Mouse (Mus musculus) ovary, postnatal 36 days (tissue): ENCODE results near the gene Bcar3.
A peak's percentile ranks its signal among the peaks of the same experiment; 100 is the strongest.

Experiments used
- DNase-seq: peaks from one replicate; pipeline ENCODE4 v3.0.0; 2022; ENCODE audit warnings: low spot score, mixed read lengths

The Bcar3 gene

DNA sequence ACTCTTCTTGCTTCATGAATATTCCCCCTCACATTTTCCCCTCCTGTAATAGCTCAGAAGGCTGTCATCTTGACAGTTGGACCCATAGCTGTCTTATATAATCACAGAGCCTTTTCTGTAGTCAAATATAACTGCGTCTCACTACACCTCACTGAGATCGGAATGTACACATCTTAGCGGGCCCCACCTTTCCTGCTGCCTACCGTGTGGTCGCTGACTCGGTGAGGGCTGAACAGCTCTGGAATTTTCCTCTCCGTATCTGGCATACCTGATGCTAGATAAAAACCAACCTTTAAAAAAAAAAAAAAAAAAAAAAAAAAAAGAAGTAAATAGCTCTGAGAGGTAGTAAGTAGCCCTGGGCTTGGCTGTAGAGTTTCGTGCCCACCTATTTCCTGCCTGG lies 164.8 kb downstream of the Bcar3 start:
- DNase-seq: no peak

DNA sequence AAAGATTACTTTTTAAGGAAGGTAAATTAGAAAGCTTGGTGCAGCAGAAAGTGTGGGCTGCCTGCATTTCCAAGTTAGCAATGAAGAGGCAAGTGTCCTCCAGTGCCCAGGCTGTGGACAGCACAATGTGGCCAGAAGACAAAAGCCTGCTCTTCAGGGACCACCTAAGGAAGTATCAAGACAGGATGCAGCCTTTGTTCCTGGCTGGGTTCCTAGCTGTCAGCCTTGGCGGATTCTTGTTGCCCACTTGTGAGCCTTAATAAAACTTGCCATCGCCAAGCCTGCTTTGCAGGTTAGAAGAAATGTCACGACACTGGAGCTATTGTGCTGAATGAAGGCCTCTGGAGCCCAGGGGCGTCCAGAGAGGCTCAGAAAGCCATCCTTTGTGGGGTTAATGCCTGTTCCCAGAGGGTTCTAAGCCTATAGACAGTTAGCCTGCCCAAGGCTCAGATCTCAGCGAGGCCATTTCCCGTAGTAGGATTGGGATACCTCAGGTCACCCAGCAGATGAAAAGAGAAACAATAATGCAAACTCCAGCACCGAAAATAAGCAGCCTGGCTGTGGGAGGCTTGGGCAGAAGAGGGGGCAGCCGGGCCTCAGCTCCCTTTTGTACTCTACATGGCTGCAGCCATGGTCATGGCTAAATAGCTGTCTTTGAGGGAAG lies 167.0 kb downstream of the Bcar3 start:
- no peak for DNase-seq

DNA sequence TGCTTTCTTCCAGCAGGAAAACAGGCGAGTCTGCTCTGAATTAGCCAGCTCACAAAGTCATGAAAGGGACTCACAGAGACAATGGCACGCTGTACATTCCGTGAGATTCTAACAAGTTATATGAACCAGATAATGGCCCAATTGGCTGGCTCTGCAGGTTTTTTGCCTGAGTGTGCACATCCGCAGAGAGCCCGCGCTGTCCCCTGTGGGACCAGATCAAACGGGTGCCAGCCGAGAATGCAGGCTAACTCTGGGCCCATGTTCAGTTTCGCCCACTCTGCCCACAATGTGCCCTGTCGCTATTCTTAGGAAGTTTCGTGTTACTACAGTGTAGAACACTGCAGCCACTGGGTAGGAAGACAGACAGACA lies 167.6 kb downstream of the Bcar3 start:
- DNase-seq: no peak

DNA sequence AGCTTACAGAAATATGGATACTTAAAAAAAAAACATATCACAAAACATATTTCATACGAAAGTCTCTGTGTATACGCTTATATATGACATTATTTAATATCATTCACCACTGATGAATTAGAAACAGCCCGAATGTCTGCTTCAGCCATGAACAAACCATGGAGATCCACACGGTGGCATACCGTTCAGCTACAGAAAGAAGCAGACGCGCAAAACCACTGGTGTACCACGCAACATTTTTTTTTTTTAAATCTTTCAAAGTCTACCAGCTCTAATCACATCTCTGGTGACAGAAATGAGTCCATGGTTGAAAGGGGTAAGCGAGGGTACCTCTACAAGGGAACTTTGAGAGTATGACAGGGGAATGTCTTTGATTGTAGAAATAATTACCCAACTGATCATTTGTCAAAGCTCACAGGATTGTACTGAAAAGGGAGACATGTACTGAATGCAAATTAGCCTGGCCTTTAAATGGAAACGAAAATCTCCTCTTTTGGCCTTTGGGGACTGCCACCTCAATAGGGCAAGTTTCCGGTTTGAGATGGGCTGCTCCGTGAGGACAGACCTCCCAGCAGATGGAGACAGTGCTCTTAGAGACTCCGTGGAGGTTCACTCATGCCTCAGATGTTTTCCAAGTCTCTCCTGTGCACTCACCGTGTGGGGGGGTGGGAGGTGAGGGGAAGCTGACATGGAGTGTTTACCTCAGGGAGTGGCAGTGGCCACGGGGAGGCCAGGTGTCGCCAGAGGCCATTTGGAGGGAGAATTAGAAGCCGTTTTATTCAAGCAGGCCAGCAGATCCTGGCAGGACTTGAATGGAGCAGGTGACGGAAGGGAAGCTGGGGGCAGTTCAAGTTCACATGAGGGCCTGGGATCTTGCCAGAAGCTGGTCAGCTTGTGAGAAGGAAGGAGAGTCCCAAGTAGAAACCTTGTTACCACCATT lies 168.3 kb downstream of the Bcar3 start:
- DNase-seq: no peak

DNA sequence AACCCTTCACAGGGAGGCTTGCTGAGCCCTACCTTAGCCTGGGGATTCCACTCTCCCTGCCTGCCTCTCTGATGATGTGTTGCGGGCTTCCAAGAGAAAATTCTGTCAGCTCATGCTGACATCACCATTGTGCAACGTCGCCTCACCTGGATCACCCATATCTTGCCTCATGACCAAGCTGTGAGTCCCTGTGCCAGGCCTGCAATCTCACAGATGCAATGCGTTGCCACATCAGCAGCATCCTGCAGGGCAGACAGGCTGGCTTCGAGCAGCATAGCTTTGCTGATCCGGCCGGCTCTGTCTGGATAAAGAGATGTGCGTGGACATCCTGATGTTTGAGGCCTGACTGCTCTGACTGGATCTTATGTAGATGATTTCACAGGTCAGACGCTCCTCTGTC lies 169.2 kb downstream of the Bcar3 start:
- DNase-seq: no peak

DNA sequence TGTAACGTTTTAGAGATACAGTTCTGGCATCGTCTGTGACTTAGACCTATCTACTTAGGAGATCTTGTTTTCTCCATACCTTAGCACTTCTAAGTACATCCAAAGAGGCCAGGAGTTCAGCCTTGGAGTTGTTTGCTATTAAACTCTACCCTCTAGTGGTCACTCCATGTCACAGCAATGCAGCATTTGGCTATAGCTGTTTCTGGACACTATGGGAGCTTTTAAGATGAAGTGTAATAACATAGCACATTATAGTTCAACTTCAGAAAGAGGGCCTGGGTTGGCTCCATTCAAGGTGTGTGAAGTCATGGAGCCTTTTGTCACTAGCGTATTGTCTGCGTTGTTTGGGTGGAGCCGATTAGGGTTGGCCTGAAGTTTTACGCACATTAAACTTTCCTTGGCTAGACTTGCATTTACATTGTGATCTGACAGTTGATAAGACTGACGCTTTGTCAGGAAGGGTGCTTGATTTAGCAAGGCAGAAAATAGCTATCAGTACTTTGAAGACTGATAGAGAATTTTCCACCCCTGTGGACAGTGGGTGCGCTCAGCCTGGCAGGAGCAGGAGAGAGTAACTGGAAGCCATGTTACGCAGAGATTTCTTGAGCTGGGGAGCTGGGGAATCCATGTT lies 172.3 kb downstream of the Bcar3 start:
- DNase-seq: no peak

DNA sequence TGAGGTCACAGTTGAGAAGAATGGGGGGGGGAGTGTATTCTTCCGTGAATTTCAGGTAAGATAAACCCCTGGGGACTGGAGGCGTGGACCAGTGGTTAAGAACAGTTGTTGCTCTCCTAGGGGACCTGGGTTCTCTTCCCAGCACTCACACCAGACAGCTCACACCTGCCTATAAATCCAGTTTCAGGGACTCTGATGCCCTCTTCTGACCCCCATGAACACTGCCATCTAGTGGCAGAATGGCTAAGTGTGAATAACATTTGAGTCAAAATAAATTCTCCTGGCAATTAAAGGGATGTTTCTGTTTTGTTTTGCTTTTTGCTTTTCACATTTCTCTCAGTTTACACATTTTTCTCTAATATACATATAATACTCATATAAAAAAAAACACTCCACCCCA lies 174.0 kb downstream of the Bcar3 start:
- no peak for DNase-seq

DNA sequence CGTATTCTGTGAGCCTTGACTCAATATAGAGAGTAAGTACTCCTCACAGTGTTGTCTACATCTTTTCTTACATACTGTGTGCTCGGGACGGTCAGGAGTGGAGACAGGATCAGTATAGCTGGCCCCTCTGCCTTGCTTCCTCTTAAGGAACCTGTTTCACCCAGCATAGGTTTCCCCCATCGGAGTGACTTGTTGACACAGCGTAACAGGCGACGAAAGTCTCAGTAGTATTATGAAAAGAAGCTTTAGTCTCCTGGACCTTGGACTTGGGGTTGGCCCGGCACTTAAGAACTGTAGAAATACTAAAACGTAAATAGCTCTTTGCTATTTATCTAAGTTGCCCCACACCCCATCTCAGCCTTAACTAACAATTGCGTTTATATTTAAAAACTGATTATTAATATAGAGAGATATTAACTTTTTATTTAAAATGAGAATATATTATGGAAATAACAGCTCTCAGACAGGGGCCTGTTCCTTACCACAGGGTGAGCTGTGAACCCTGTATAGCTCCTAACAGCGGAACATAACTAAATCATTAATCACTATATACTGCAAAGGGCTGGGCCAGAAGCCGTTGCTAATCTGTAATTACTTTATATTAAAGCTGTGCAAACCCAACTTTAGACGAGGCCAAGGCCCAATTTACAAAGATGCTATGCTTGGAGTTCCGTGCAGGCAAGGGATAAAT lies 176.5 kb downstream of the Bcar3 start:
- DNase-seq: no peak

DNA sequence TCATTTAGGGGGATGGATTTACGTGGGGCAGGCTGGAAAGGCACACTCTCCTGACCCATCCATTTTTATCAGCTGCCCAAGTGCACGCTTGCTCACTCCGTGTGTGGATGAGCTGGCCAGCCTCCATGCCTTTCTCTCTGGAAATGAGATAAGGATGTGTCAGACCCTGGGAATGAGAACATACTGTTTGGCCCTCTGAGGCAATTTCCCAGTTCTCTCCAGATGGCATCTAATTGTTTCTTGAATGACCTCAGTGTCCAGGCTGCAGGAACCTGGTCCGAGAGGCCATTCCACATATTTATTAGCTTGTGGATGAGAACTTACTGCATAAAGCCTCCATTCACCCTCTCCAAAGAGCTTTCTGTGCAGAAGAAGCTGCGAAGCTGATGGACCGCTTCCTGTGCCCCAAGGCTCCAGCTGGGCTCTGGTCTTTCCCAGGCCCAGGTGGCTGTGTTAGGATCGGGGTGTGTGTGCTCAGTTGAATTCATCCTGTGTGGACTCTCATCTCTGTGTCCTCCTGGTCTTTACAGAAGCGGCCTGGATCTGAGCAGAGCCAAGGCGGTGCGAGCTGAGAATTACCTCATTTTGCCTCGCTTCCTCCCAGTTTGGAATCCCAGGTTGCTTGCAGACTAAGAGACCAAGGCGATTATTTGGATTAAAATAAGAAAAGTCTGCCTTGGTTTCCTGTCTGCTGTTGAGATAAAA lies 177.2 kb downstream of the Bcar3 start:
- no peak for DNase-seq

DNA sequence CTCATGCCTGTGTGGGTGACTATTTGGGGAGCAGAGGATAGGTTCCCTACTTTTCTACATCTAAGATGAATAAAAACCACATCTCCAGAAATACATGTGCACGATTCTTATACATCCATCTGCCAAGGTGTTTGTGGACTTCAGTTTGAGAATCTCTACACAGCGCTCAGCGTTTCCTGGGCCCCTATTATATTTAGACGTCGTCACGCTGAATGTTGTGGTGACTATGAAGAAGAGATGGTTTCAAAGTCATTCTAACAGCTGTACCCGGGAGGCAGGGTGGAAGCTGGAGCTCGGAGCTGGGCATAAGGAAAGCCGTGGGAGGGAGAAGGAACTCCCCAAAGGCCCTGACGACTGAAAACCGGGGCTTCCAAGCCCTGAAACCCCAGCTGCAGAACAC lies 178.5 kb downstream of the Bcar3 start:
- no peak for DNase-seq

DNA sequence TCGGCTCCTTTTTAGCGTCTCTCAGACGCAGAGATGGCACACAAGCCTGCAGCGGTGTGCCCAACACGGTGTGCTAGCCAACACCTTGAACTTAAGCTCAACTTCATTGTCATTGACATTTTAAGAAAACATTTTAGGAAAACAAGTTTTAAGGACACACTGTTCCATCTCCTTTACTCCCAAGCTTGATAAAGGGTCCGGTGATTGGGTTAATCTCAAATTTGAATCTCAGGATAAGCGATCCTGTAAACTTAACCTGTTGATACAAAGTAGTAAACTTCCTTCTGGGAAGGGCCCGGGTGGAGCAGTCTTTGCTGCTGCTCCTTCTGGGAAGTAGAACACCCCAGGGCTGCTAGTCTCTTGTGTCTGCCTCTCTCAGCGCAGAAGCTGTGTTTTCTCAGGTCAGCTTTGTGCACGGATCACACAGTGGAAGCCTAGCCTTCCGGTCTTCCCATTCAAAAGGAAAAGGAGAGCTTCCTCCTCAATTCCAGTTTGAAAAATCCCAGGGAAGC lies 179.6 kb downstream of the Bcar3 start:
- DNase-seq: no peak

DNA sequence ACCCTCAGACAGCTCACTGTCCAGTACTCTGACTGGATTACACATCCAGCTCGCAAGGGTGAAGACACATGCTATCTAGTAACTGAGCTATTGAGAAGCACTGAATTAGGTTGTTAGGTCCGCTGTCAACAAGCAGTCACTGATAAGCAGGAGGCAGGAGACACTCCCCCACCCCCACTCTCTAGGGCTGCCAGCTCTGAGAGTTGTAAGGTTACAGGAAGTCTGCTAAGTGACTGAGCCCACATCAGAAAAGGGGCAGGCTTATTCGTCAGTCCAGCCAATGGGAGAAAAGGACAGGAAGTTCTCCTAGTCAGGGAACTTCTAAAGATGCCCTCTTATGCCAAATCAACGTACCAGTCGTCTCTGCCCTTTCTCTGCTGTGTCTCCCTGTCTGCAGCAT lies 180.1 kb downstream of the Bcar3 start:
- DNase-seq: peak; percentile 42

DNA sequence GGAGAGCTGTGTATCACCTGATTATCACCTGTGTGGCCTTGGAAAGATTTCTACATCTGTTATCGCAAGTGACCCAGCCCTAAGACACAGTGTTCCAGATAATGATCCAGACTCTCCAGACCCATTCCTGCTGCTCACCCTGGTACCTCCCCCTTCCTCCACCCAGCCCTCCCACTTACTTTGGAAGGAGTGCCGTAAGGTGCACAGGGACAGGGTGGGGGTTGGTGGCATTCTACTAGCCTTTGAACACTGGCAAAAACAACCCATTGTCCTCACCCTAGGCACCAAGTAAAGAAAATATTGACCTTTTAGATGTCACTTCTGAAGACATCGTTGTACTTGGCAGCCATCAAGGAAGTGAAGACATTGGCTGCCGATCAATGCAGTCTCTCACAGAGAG lies 180.9 kb downstream of the Bcar3 start:
- no peak for DNase-seq

DNA sequence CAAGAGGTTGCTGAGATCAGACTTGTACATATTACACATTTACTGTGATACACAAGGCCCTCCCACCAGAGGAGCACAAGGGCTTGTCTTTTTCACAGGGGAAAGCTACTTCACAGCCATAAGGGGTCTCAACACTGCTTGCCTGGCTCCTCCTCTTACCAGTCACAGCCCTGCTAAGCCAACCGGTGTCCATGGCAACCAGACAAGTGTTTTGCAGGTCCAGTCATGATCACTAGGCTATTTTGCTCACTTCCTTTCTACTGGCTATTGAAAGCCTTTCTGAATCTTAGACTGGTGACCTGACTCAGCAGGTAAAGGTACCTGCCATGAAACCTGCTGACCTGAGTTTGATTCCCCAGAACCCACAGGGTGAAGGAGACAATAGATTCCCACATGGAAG lies 181.8 kb downstream of the Bcar3 start:
- DNase-seq: no peak

DNA sequence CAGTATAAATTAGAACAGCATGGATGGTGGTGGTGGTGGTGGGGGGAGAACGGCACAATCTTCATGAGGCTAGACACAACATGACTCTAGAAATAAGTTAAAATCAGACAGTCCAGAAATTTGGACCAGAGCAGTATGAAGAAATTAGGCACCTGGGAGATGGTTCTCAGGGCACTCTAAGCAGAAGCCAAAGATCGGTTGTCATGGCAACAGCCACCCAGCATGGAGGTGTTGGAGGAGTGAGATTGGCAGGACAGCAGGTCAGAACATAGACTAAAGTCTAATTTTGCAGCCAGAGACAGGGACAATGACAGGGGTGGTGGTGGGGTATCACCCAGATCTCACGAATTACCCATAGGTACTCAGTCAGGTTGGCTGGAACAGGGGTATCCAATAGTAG lies 182.7 kb downstream of the Bcar3 start:
- no peak for DNase-seq

DNA sequence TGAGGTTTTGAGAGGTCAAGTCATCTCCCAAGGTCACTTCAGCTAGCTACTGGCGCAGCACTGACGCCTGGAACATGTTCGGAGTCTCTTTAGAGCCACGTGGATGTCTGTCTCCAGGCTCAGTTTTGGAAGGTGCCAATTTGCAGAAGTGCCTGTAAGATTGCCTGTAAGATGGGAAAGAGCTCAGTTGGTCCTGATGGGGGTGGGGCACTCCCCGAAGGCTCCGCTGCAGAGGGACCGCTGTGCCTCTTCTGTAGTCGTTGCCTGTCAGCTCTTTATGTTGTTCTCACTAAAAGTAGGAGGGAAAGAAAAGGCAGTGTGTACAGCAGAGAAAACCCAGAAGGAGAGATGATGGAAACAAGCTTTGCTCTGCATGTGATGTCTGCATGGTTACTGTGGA lies 183.6 kb downstream of the Bcar3 start:
- no peak for DNase-seq

DNA sequence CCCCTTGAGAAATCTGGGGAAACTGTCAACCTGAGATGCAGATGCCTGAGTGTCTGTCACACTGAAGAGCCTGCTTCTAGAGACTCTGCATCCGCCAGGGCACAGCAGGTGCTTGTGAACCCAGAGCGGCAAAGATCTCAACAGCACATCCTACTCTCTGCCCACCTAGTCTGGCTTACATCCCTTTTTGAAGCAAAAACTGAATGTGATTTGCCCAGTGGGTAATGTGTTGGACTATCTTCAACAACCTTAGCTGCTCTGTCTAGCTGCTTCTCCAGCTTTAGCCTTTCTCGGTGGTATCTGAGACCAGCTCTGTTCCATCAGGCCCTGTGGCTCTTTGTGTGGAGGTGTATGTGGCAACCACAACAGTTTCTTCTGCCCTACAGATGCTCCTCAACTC lies 184.8 kb downstream of the Bcar3 start:
- DNase-seq: no peak

DNA sequence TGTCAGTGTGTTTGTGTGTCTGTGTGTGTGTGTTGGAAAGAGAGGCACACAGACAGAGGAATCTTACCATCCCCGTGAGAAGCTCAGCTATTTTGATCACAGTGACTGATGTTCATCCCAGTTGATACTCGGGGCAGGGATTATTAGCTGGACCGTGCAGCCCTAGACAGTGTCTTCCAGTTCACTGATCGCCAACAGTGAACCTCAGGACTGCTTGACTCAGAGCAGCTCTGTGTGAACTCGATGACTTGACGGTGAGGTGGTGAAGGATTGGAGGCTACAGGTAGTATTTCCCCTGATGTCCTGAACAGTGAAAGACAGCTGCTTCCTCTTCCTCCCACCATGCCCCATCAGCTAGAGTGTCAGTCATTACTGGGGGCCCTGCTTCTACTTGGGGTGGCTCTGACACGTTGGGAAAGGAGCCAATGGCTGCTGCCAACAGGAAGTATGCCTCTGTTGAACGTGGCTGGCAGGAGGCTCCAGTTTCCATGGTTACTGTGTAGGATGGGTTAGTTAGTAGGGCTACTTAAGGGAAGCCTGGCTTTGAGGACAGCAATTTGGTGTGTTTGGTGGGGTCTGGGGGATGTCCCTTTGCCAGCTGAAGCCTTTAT lies 186.2 kb downstream of the Bcar3 start:
- no peak for DNase-seq

DNA sequence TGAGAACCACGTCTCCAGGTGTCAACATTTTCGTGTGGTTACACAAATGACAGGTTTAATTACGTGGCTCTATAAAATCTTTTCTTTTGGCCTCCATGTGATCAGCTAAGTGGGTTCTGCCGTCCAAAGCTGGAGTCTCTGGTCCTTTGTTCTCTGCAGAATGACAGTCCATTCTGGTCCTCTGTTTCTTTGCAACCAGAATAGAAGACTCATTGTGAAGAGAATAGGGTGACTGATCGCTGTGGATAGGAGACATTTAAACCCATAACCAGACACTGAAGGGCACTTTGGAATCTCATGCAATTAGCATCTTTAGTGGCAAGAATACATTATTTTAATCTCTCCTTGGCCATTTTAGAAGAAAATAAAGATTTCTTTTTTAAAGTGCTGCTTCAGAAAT lies 187.1 kb downstream of the Bcar3 start:
- DNase-seq: no peak

DNA sequence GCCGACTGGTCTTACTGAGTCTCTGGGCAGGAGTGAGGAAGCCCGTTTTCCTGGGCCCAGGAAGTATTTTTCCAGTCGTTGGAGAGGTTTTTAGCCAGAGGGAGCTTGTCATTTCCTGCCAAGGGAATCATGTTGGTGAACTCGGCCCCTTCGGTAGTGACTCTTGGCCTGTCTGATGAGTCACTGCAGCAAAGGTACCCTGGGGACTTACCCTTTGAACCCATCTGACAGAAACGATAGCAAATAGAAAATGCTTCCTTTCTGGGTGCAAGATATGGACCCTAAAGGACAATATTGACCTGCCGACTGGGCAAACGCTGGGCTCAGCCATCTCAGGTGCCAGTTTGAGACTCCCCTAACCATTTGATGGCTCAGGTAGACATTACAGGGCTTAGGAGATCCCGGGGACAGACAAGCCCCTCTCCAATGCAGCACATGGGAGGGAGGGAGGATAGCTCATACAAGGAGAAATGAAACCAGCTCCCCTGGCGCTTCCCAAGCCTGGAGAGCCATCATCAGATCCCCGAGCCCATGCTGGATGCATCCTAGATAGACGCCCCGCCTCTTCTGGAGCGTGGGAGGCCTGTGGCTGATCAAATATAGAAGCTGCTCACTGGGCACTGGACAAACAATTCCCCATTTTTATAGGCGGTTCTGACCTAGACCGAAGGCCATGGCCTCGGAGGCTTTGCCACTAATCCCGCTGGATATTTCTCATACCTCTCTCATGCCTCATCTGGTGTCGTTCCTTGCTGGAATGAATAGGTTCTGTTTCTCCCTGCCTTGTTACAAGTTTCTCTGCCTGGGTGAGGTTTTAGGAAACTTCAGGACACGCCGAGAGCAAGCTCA lies 188.2 kb downstream of the Bcar3 start:
- DNase-seq: no peak
